Mouse (Mus musculus) limb, embryonic 14.5 days (tissue): ENCODE results near the gene Dio1. TPM values are rescaled to one million over a fixed set of nuclear protein-coding genes. Genes with fewer than 3 reads are reported as not detected.
A peak's percentile ranks its signal among the peaks of the same experiment; 100 is the strongest.

Experiments used
- ATAC-seq: fragments of 200-750 bp; cut with Nextera tagmentation; 2 replicates; pipeline ENCODE4 v1.8.0; 2017; ENCODE audit warnings: low read depth, moderate number of reproducible peaks, moderate TSS enrichment; ENCODE audit not compliant: low FRiP score
- DNase-seq: peaks from one replicate; pipeline ENCODE4 v3.0.0-alpha.2; 2015; ENCODE audit warnings: low spot score
- H3K27ac ChIP-seq: fragments of 300-500 bp; sonication (generic); replicated peaks from 2 replicates; pipeline ENCODE4 v1.5.1; 2014; ENCODE audit warnings: low read depth, mild to moderate bottlenecking, low read length, moderate library complexity, mixed read lengths
- H3K27me3 ChIP-seq: fragments of 300-500 bp; sonication (generic); 2 replicates; pipeline ENCODE4 v1.6.1; 2014; ENCODE audit warnings: low read length, mixed read lengths; ENCODE audit not compliant: control insufficient read depth, insufficient read depth
- H3K36me3 ChIP-seq: fragments of 300-500 bp; sonication (generic); 2 replicates; pipeline ENCODE4 v1.6.1; 2014; ENCODE audit warnings: mild to moderate bottlenecking, low read length, moderate library complexity, mixed read lengths; ENCODE audit not compliant: control insufficient read depth, insufficient read depth
- H3K4me1 ChIP-seq: fragments of 300-500 bp; sonication (generic); 2 replicates; pipeline ENCODE4 v1.6.1; 2014; ENCODE audit warnings: antibody characterized with exemption, low read length, mixed read lengths; ENCODE audit not compliant: control insufficient read depth, insufficient read depth
- H3K4me2 ChIP-seq: fragments of 300-500 bp; sonication (generic); replicated peaks from 2 replicates; pipeline ENCODE4 v1.6.1; 2014; ENCODE audit warnings: low read depth, mild to moderate bottlenecking, low read length, moderate library complexity; ENCODE audit not compliant: severe bottlenecking
- H3K4me3 ChIP-seq: fragments of 300-500 bp; sonication (generic); replicated peaks from 2 replicates; pipeline ENCODE4 v1.5.1; 2014; ENCODE audit warnings: low read length
- H3K9ac ChIP-seq: fragments of 300-500 bp; sonication (generic); 2 replicates; pipeline ENCODE4 v1.6.1; 2014; ENCODE audit warnings: mild to moderate bottlenecking, low read depth, low read length, moderate library complexity; ENCODE audit not compliant: severe bottlenecking
- H3K9me3 ChIP-seq: fragments of 300-500 bp; sonication (generic); 2 replicates; pipeline ENCODE4 v1.6.1; 2016; ENCODE audit warnings: low read length; ENCODE audit not compliant: control insufficient read depth
- POLR2A ChIP-seq: fragments of 200-500 bp; IDR thresholded peaks from 2 replicates; pipeline ENCODE4 v1.8.0; 2012; ENCODE audit warnings: inconsistent platforms, mild to moderate bottlenecking, moderate library complexity, borderline replicate concordance; ENCODE audit not compliant: insufficient read depth, insufficient read length; ENCODE audit errors: extremely low read depth
- WGBS: fragments of 180-500 bp; shearing (Covaris S2); extraction: QIAGEN DNeasy Blood & Tissue Kit; methylation state at CpG from one replicate; pipeline ENCODE4 v1.1.7; 2014; 5-methylcytosine and 5-hydroxymethylcytosine counted together
- polyA plus RNA-seq, 2 experiments: library from polyadenylated mRNA; depleted of rRNA in 1 of 2; stranded (reverse) in 1 of 2; unstranded in 1 of 2; fragments of >200 nt; fragmentation: Nextera tagmentation in 1 of 2; extraction: Ambion mirVana in 1 of 2; gene quantifications; 2 replicates each; pipeline versions ENCODE4 v1.2.1 to v1.2.3; 2012 to 2014

Gene Dio1
- polyA plus RNA-seq, 2 experiments = 0.09 TPM; not detected in 1

DNA sequence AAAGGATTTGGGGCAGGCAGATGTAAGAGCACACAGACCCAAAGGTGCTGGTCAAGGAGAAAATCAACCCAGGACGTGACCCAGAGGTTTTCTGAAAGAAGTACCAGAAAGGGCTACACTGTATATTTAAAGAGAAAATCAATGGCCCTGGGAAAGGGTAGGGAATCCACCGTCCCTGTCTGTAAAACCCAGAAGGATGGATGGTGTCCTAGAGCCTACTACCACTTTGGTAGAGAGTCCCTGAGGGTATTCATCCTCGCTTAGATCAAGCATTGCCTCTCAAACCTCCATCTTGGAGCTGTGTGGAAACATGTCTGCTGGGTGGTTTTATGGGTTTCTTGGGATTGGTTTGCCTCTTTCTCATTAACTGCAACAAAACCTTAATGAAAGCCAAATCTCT, 52.6 kb downstream of the Dio1 start:
- Histone ChIP-seq H3K36me3 (no peaks in the 10 kb centered on the region), H3K9ac (peak overlapping the region; percentile 91), H3K27me3 (no peaks in the 10 kb centered on the region), H3K4me1 (peaks cover 13% of the 10 kb centered on the region; the same call in 1 of the 2 replicates), H3K9me3 (no peaks in the 10 kb centered on the region), H3K4me2 (peak overlapping the region; percentile 72), H3K4me3 (peak overlapping the region; percentile 90), H3K27ac (peak overlapping the region; percentile 82; the same call in 1 of the 2 replicates)
- DNase-seq (no peak), ATAC-seq (no peak)
- TF ChIP-seq POLR2A = no peak
- WGBS = 5% methylated on average over 3 of the region's 3 CpGs

DNA sequence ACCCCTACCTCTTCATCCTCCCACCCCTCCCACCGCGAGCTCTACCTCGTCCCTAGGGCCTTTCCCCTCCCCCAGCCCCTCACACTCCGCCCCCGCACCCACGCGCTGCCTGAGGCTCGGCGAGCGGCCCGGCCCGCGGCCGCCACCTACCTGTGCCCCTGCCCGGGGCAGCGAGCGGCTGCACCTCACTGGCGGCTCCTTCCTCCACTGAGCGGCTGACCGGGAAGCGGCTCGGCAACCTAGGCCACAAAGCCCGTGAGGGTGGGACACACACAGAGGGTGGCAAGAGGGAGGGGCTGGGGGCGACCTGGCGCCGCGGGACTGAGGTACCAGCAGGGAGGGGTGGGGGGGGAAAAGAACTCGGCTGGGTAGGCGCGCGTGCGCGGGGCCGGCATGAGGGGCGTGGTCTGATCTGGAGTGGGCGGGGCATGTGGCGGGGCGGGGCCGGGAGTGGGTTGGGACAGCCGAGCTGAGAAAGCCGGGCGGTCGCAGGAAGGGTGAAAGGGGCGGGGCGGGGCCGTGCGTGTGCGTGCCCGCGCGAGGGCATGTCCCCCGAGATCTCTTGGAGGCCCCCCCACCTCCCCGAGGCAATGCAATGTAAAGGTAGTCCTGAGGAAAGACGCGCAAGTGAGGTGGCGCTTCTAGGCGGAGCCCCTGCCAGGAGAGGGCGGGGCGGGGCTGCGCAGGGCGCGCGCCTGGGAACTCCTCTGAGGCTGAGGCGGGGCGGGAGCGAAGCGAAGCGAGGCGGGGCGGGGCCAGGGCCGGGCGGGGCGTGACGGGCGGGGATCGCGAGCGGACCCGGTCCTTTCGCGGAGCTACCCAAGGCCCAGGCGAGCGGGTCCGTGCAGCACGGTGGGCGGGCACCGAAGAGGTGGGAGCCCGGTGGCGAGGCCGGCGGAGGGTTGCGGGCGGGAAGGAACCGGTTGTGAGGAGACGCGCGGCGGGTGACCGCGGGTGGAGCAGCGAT, 53.6 kb downstream of the Dio1 start, which contains the start of the genes Lrrc42 and Hspb11:
TSS of gene Lrrc42 (minus strand) at position 408 of the 967 bp plus-strand sequence.
TSS of gene Hspb11 (plus strand) at position 469 of the 967 bp plus-strand sequence.
- Histone ChIP-seq H3K9me3 (no peaks in the 10 kb centered on the region), H3K36me3 (no peaks in the 10 kb centered on the region), H3K27ac (peak within 1 kb of the TSS; percentile 82), H3K4me3 (peak within 1 kb of the TSS; percentile 90), H3K4me1 (peaks cover 13% of the 10 kb centered on the region; the same call in 1 of the 2 replicates), H3K9ac (peak within 1 kb of the TSS; percentile 91), H3K27me3 (no peaks in the 10 kb centered on the region), H3K4me2 (peak within 1 kb of the TSS; percentile 72)
- peak; percentile 95 for ATAC-seq
- TF ChIP-seq POLR2A = 0 out of 2 replicates have a peak, but pooled peaks have one; percentile 52
- peak; percentile 95 for DNase-seq
- WGBS = under 1% methylated on average over 60 of the region's 101 CpGs

DNA sequence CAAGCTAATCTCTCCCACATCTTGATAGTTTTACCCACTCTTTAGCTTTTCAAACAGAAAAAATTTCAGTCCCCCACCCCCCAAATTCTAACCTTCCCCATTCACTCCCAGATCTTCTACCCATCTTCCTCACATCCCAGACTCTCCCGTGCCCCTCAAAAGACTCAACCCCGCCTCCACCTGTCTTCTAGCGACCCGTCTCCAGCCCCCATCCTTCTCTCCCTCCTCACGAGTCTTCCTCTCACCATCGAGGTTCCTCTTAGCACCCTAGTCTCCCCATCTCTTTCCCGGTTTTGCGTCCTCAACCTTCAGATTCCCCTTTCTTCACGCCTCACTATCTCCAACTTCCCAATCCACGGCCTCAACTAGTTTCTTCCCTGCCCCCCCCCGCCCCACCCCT, 54.4 kb downstream of the Dio1 start:
- under 1% methylated on average over 11 of the region's 11 CpGs for WGBS
- Histone ChIP-seq H3K9ac (peak overlapping the region; percentile 91), H3K4me1 (peaks cover 13% of the 10 kb centered on the region; the same call in 1 of the 2 replicates), H3K27me3 (no peaks in the 10 kb centered on the region), H3K4me2 (peak overlapping the region; percentile 67), H3K27ac (peak overlapping the region; percentile 71; the same call in 1 of the 2 replicates), H3K36me3 (0 out of 2 replicates have a peak, but pooled peaks cover under 1% of the 10 kb centered on the region), H3K9me3 (no peaks in the 10 kb centered on the region), H3K4me3 (peak overlapping the region; percentile 90)
- DNase-seq = no peak
- no peak for TF ChIP-seq POLR2A
- no peak for ATAC-seq

DNA sequence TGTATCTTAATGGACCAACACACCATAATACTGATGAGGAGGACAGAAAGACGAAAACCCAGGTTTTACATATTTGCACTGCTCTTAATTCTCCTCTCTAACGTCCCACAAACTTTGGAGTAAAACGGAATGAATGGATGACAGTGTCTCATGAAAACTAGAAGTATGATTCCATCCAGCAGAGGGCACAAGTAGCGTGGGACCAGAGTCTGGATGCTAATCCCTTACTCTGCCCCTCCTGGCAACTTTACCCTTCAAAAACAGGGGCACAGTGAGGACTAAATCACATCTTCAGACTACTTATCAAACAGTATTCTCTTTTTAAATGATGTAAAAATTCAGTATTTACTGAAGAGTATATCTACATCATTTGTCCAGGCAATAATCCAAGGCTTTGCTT, 56.5 kb downstream of the Dio1 start:
- Histone ChIP-seq H3K36me3 (peaks cover 9% of the 10 kb centered on the region; the same call in 1 of the 2 replicates), H3K4me3 (no peak overlapping the region), H3K4me1 (peaks cover 19% of the 10 kb centered on the region), H3K27ac (no peak overlapping the region), H3K9me3 (no peaks in the 10 kb centered on the region), H3K9ac (no peak overlapping the region), H3K27me3 (no peaks in the 10 kb centered on the region), H3K4me2 (no peak overlapping the region)
- ATAC-seq (no peak), DNase-seq (peak; percentile 75)
- 28% methylated on average over 4 of the region's 4 CpGs for WGBS
- TF ChIP-seq POLR2A = no peak

DNA sequence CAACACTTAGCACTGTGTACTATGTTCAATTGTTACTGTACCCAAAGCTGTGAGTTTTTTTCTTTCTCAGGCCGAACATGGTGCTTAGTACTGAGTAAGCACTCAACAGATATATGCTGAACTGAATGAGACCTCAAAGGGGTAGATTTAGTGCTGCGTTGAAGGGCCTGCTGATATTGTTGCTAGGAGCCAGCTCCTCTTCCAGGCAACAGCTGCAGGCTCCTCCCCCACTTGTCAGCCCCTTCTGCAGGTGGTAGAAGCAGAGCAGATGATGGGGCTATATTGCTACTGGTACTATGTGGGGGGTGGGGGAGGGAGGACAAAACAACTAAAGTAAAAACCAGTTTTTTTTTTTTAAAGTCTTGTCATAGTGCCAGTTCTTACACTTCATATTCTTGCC, 57.5 kb downstream of the Dio1 start:
- no peak for DNase-seq
- TF ChIP-seq POLR2A = no peak
- H3K4me1 ChIP-seq = peaks cover 22% of the 10 kb centered on the region

More for the DNA sequence above, 57.5 kb downstream of the Dio1 start:
- no peaks in the 10 kb centered on the region for H3K27me3 ChIP-seq
- no peak overlapping the region for H3K4me2 ChIP-seq
- 56% methylated on average over 2 of the region's 2 CpGs for WGBS
- no peak for ATAC-seq
- no peak overlapping the region for H3K27ac ChIP-seq
- H3K9ac ChIP-seq = no peak overlapping the region
- peaks cover 18% of the 10 kb centered on the region for H3K36me3 ChIP-seq
- H3K4me3 ChIP-seq = no peak overlapping the region
- no peaks in the 10 kb centered on the region for H3K9me3 ChIP-seq
